Mouse (Mus musculus) cerebellum, adult 8-10 months (tissue): ENCODE measurements around the gene Ppcs.

Experiments used
- DNase-seq: peaks from one replicate; pipeline ENCODE4 v3.0.0; 2022

Gene Ppcs

DNA sequence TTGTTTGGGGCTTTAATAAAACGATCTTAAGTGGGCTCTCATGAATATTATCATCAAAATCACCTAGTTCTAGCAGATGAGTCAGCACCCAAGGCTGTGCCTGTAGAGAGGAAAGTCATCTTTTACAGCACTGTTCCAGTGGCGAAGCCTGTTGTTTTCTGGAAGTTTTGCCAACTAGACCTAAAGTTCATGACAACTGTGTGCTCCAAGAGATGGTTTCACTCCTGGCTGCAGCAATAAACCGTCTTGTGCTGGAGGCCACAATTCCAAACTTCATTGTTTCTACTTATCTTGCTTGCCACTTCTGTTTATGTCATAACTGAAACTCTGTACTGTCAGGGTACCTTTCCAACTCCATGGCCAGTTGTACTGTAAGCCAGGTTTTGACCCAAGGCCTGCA, 5.0 kb downstream of the Ppcs start:
- no peak for DNase-seq

- peak; percentile 86 for DNase-seq
Measured at GRCm38 (mm10) chr4:119415072-119415753, 7.0 kb downstream of the Ppcs start, which contains the start of gene Ccdc30. Ccdc30 (minus strand) TSS chr4:119415521.

DNA sequence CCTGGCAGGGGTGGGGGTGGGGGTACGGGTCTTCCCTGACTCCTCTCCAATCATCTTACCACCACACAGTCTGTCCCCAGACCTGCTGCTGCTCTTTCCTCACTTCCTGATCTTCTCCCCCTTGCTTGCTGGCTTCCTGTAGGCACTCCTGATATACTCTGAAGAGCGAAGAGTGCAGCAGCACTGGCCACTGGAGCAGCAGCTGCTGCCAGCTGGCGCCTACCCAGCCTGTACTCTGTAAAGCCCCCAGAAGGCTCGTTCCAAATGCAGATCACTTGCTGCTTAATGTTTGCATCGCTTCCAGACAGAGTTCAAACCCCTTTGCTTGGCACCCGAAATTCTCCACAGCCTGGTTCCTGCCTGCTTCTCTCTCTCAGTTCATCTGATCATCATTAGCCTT, 9.4 kb downstream of the Ppcs start:
- DNase-seq, result no peak

DNA sequence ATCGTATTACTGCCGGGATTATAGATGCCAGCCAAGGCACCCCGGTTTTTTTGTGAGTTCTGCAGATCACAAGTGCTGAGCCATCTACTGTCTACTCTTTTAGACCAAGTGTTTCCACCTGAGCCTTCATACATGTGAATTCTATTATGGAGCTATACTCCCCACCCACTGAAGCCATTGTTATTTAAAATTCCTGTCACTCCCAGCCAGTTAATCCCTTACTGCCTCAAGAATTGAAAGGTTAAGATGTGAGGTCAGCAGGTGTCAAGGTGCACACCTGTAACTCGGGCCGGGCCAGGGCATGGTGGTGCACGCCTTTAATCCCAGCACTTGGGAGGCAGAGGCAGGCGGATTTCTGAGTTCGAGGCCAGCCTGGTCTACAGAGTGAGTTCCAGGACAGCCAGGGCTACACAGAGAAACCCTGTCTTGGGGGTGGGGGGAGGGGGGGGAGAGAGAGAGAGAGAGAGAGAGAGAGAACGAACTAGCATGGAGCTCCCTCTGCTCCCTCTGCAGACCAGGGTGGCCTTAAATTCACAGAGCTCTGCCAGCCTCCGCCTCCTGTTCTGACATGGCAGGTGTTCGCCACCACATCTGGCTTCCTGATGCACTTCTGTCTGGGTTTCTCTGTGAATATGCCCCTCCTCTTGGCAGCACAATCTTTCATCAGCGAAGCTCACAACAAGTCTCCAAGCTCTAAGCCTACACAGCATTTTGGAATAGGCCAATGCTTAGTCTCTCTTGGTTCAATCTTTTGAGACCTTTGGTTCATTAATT, 10.2 kb downstream of the Ppcs start:
- no peak for DNase-seq

DNA sequence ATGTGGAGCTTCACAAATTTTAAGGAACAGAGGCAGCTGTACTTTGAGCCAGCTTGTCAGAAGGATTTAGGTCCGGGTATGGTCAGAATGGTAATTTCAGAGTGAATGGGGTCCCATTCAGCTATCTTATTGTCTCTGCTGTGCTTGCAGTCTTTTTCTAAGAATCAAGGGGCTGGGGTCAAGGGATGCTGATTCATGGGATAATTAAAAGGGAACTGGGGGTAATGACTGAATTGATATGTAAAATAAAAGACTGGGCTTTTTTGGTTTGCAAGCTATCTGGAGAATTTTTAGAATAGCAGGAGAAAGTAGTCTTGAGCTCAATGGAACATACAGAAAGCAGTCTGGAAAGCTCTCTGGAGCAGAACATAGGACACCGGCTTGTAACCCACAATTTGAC, 18.8 kb downstream of the Ppcs start:
- no peak for DNase-seq

- DNase-seq, result no peak
Measured at GRCm38 (mm10) chr4:119400896-119401295, 21.3 kb downstream of the Ppcs start.

DNA sequence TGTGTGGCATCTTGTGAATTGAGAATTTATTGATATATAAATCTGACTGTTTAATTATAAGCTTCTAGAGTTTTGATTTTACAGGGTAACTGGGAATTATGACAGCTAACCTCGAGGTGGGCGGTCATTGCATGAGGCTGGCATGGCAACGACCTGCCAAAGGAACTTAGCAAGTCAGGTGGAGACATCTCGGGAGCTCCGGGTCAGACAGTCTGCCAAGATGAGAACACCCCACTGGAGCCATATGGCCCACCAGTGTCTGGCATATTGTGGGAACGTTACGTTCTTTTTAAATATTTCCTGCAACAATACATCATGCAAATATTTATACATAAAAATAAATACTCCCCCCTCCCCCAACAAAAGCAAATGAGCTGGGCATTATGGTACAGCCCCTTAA, 23.5 kb downstream of the Ppcs start:
- DNase-seq, result peak; percentile 49

- no peak for DNase-seq
Measured at GRCm38 (mm10) chr4:119390369-119390768, 31.9 kb downstream of the Ppcs start.

DNA sequence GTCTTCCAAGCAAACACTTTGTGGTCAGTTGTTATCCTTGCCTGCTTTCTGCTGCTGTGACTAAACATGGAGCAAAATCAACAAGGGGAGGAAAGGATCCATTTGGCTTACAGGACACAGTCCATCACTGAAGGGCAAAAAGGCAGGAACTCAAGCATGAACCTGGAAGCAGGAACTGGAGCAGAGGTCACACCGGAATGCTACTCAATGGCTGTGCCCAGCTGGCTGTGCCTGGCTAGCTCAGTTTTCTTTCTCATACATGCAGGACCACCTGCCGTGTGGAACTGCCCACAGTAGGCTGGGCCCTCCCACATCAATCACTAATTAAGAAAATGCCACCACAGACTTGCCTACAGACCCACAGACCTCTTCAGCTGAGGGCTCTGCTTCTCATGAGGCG, 33.0 kb downstream of the Ppcs start:
- no peak for DNase-seq

DNA sequence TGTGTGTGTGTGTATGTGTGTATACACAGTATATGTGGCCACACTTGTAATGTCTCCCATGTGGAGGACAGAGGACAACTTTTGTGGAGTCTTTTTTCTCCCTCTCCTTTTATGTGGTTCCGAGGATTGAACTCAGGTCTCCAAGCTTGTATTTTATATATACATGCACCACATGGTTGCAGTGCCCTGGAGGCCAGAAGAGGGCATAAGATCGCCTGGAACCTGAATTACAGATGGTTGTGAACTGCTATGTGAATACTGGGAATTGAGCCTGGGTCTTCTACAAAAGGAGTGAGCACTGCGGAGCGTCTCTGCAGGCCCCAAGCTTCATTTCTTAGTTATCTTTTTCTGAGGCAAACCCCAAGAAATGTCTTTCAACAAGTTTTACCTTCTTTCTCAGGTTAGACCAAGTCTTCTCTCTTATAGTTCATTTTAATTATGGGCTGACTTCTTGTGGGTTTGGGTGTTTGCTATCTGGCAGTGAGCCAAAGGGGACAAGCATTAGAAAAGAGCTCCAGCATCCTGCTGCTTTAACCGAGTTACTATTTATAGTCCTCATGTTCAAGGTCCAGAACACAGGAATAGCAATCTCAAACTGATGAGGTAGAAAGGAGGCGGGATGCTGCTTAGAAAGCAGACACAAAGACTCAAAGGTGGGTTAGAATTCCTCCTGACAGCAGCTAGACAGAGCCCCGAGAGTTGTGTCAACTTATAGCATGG, 40.6 kb downstream of the Ppcs start:
- DNase-seq, result no peak

GRCm38 (mm10) chr4:119369460-119369859, 52.8 kb downstream of the Ppcs start:
- no peak for DNase-seq
